16 mouse cellular contexts compared by ENCODE assay signal in genomic region chr15:95966979-95967378, GRCm38 (mm10).
"Had no signal": no experiment of that assay in that cellular context is flagged by ENCODE, and none has a peak within 500 bp of the region (broad histone marks: within the 10 kb centered on the region; RNA-seq: fewer than 3 reads in every experiment).

No protein-coding gene starts in this region.

- H3K4me2 ChIP-seq: neural tube, embryonic 13.5 days; neural tube, embryonic 15.5 days; stomach, embryonic 15.5 days had no signal

- DNase-seq: retina, postnatal 1 day; right cerebral cortex, adult 18-20 months; right cerebral cortex, postnatal 14 days; right cerebral cortex, postnatal 25 days; right cerebral cortex, postnatal 4 days; spleen, adult 18-20 months; thymus, adult 18-20 months; thymus, adult 2 months; thymus, postnatal 14 days; thymus, postnatal 25 days; thymus, postnatal 36 days; thymus, postnatal 4 days had no signal

- H3K27me3 ChIP-seq: neural tube, embryonic 13.5 days; neural tube, embryonic 15.5 days; stomach, embryonic 15.5 days had no signal

- H3K27ac ChIP-seq: neural tube, embryonic 13.5 days; neural tube, embryonic 15.5 days; stomach, embryonic 15.5 days; stomach, postnatal 0 days had no signal

- H3K9me3 ChIP-seq: neural tube, embryonic 13.5 days; neural tube, embryonic 15.5 days; stomach, embryonic 15.5 days had no signal

- H3K9ac ChIP-seq: neural tube, embryonic 13.5 days; neural tube, embryonic 15.5 days; stomach, embryonic 15.5 days had no signal

- H3K4me3 ChIP-seq: neural tube, embryonic 13.5 days; neural tube, embryonic 15.5 days; stomach, embryonic 15.5 days had no signal

- H3K4me1 ChIP-seq: stomach, embryonic 15.5 days had no signal
